9 mouse cellular contexts compared by ENCODE assay signal in the genomic region with DNA sequence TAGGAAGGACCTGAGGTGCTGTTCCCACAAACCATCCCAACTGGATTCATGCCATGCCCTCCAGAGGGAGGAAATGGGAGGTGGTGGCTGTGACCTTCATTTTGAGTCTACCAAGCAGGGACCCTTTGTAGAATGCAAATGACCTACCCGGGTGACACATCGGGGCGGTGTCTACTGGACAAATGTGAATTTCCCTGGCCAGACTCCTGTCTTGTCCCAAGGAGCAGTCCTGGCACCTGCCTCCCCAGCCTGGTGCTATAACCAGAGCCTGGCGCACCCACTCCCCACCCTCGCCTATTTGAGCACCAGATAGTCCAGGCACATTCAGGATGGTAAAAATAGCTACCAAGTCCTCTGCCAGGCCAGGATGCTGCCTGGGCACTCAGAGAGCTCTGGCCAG.
A peak's percentile ranks its signal among the peaks of the same experiment; 100 is the strongest.
DNase-seq lines count a peak whose midpoint lies in the region; ATAC-seq and TF ChIP-seq lines count a peak whose summit lies in the region.
"Had no signal": no experiment of that assay in that cellular context is flagged by ENCODE, and none has a peak within 500 bp of the region (broad histone marks: within the 10 kb centered on the region; RNA-seq: fewer than 3 reads in every experiment).

No protein-coding gene starts in this region.

- DNase-seq in hindbrain, embryonic 10.5 days (ENCODE audit: low spot score): no peak
- DNase-seq in urinary bladder, postnatal 4 days (ENCODE audit: low spot score in 2 of 2): no peak
- DNase-seq in c-Kit-positive CD71-positive TER-119-positive erythroid progenitor cells, embryonic 14.5 days (ENCODE audit: low spot score): no peak
- no peak for DNase-seq in cerebellum, adult 18-20 months

- no peak overlapping the region for H3K4me3 ChIP-seq in hindbrain, embryonic 15.5 days
- no peak overlapping the region for H3K4me3 ChIP-seq in hindbrain, embryonic 10.5 days
- no peak overlapping the region for H3K4me3 ChIP-seq in embryonic fibroblast, embryonic 13.5 days (ENCODE audit: insufficient read depth, low read length)
- peak overlapping the region; percentile 57 for H3K4me3 ChIP-seq in heart, embryonic 15.5 days
- H3K4me3 ChIP-seq in midbrain, embryonic 15.5 days: no peak overlapping the region

- no peaks in the 10 kb centered on the region for H3K27me3 ChIP-seq in hindbrain, embryonic 15.5 days
- H3K27me3 ChIP-seq in hindbrain, embryonic 10.5 days (ENCODE audit: insufficient read depth, poor library complexity, severe bottlenecking): no peaks in the 10 kb centered on the region
- H3K27me3 ChIP-seq in heart, embryonic 15.5 days: no peaks in the 10 kb centered on the region
- no peaks in the 10 kb centered on the region for H3K27me3 ChIP-seq in midbrain, embryonic 15.5 days (replicated peaks)

- H3K9me3 ChIP-seq in hindbrain, embryonic 15.5 days: no peaks in the 10 kb centered on the region
- H3K9me3 ChIP-seq in hindbrain, embryonic 10.5 days: no peaks in the 10 kb centered on the region
- H3K9me3 ChIP-seq in heart, embryonic 15.5 days (replicated peaks): no peaks in the 10 kb centered on the region
- H3K9me3 ChIP-seq in midbrain, embryonic 15.5 days: no peaks in the 10 kb centered on the region
- H3K9me3 ChIP-seq: G1E had no signal

- no peak for TF ChIP-seq CTCF in embryonic fibroblast, embryonic 13.5 days (IDR thresholded peaks at IDR 0.05; ENCODE audit: borderline replicate concordance, insufficient read depth, low read length)

- peak overlapping the region; percentile 40 for H3K4me2 ChIP-seq in hindbrain, embryonic 15.5 days
- H3K4me2 ChIP-seq in heart, embryonic 15.5 days: peak overlapping the region; percentile 76
- peak overlapping the region; percentile 28; the same call in 1 of the 2 replicates for H3K4me2 ChIP-seq in midbrain, embryonic 15.5 days

- ATAC-seq in hindbrain, embryonic 15.5 days (ENCODE audit: low FRiP score, low read depth): no peak
- ATAC-seq in heart, embryonic 15.5 days (replicated peaks; ENCODE audit: insufficient number of reproducible peaks, insufficient read depth, low FRiP score, low read depth): no peak
- no peak for ATAC-seq in midbrain, embryonic 15.5 days (replicated peaks)

- peak overlapping the region; percentile 79; the same call in 1 of the 2 replicates for H3K27ac ChIP-seq in hindbrain, embryonic 15.5 days (replicated peaks)
- H3K27ac ChIP-seq in hindbrain, embryonic 10.5 days: no peak overlapping the region
- peak overlapping the region; percentile 82; the same call in 1 of the 2 replicates for H3K27ac ChIP-seq in embryonic fibroblast, embryonic 13.5 days (ENCODE audit: insufficient read depth, low read length)
- peak overlapping the region; percentile 99 for H3K27ac ChIP-seq in heart, embryonic 15.5 days
- 0 out of 2 replicates have a peak overlapping the region, but pooled peaks have one; percentile 65 for H3K27ac ChIP-seq in midbrain, embryonic 15.5 days

- no peak overlapping the region for H3K9ac ChIP-seq in hindbrain, embryonic 15.5 days
- H3K9ac ChIP-seq in heart, embryonic 15.5 days: peak overlapping the region; percentile 69
- no peak overlapping the region for H3K9ac ChIP-seq in midbrain, embryonic 15.5 days

- WGBS in hindbrain, embryonic 15.5 days: 79% methylated on average over 5 of the region's 5 CpGs
- whole genome bisulfite sequencing in hindbrain, embryonic 10.5 days: 86% methylated on average over 5 of the region's 5 CpGs
- 51% methylated on average over 5 of the region's 5 CpGs for WGBS in heart, embryonic 15.5 days
- 86% methylated on average over 5 of the region's 5 CpGs for WGBS in midbrain, embryonic 15.5 days

- H3K36me3 ChIP-seq in hindbrain, embryonic 15.5 days: no peaks in the 10 kb centered on the region
- no peaks in the 10 kb centered on the region for H3K36me3 ChIP-seq in hindbrain, embryonic 10.5 days
- H3K36me3 ChIP-seq in heart, embryonic 15.5 days: no peaks in the 10 kb centered on the region
- no peaks in the 10 kb centered on the region for H3K36me3 ChIP-seq in midbrain, embryonic 15.5 days (replicated peaks)
- H3K36me3 ChIP-seq: G1E had no signal

- no peak for TF ChIP-seq POLR2A in embryonic fibroblast, embryonic 13.5 days (IDR thresholded peaks at IDR 0.05; ENCODE audit: low read depth, low read length)

- H3K4me1 ChIP-seq in hindbrain, embryonic 15.5 days (replicated peaks): peaks cover 26% of the 10 kb centered on the region
- H3K4me1 ChIP-seq in hindbrain, embryonic 10.5 days (replicated peaks): peaks cover 44% of the 10 kb centered on the region
- peaks cover 28% of the 10 kb centered on the region for H3K4me1 ChIP-seq in embryonic fibroblast, embryonic 13.5 days (ENCODE audit: control insufficient read depth, insufficient read depth, low read length)
- H3K4me1 ChIP-seq in heart, embryonic 15.5 days (replicated peaks): peaks cover 94% of the 10 kb centered on the region
- H3K4me1 ChIP-seq in midbrain, embryonic 15.5 days: peaks cover 21% of the 10 kb centered on the region
